Mouse (Mus musculus): ENCODE measurements around the gene Sigmar1.
"Not testable (repeated sequence)": the region's sequence is repeated elsewhere in the genome, so short reads cannot be mapped to it uniquely, and the experiment has no call there.

Sigmar1 gene

DNA sequence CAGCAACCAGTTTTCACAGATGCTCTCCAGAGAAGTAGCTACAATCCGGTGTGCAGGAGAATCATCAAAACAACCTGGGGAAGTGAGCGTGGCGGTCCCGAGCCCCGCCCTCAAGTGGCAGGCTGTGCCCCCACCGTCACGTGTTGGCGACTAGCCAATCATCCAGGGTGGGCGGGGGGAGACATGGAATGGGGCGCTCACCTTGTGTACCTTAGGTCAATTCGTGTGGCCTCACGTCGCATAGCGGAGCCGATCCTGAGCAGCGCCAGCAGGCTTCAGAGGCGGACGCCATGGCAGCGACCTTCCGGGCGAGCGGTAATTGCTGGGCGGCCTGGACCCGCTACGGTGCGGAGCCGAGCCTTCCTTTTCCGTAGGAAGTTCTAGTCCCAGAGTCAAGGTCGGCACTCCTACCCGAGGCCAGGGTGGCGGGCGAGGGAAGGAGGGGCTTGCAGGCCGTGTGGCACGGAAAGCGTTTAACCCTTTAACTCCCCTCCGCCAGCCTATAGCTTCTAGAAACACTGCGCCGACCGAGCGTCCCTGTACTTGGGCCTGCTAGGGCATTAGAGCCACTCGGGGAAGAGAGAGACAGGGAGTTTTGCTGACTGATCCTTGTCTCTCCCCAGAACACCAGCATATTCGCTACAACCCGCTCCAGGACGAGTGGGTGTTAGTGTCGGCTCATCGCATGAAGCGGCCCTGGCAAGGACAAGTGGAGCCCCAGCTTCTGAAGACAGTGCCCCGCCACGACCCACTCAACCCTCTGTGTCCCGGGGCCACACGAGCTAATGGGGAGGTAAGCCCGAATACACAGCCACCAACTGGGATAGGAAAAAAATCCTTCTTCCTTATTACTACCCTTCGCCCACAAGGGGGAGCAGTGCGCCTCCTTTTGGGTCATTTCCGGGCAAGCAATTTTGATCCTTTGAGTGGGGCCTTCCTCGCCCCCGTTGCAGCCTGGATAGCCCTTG lies at the start of gene Sigmar1:
TSS of gene Sigmar1 (minus strand) at position 820 of the 968 bp plus-strand sequence.
- peak; percentile 90 for DNase-seq

- DNase-seq = not testable (repeated sequence)
Observed at GRCm38 (mm10) chr4:41783197-41783596, 27.2 kb upstream of the Sigmar1 start.

GRCm38 (mm10) chr4:41782711-41783110 lies 26.8 kb upstream of the Sigmar1 start:
- not testable (repeated sequence) for DNase-seq

GRCm38 (mm10) chr4:41781748-41782485 lies 26.0 kb upstream of the Sigmar1 start:
- DNase-seq = peak in 1 of 2 experiments; percentile 20

GRCm38 (mm10) chr4:41781271-41781670 lies 25.3 kb upstream of the Sigmar1 start:
- DNase-seq = not testable (repeated sequence)

GRCm38 (mm10) chr4:41775840-41776239 lies 19.9 kb upstream of the Sigmar1 start:
- not testable (repeated sequence) for DNase-seq

DNA sequence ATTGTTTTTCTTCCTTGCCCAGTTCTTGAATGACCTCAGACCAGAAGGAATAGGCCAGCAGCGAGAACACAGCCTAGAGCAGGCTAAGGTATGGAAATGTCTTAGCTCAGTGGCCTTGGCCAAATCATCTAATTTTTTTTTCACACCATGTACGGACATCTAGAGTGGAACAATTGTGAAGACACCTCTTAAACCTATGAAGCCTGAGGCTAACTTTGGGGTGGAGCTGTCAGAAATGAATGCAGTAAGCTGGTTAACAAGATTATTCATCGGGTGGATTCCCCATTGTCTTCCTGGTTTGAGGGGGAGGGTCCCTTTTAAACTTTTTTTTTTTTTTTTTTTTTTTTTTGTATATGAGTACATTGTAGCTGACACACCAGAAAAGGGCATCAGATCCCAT lies 18.5 kb upstream of the Sigmar1 start:
- DNase-seq = not testable (repeated sequence)

DNA sequence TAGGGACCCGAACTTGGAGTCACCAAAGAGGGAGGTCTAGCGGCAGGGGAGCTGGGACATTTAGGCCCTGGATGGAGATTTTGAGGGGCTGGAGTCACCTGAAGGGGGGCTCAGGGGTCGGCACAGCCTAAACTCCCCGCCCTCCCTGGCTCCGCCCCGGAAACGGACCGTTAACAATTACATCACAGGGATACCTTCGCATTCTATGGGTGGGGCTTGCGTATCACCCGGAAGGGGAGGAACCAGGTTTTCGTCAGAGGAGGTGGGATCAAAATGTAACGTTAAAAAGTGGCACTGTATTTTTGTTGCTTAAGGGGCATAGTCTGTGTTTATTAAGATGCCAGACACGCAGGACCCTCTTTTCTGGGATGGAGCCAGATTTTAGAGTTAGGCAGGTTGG lies 18.0 kb upstream of the Sigmar1 start, which contains the start of gene Ccl27a:
TSS of gene Ccl27a (minus strand) at position 246 of the 400 bp plus-strand sequence.
- peak; percentile 86 for DNase-seq

GRCm38 (mm10) chr4:41773502-41773901 lies 17.5 kb upstream of the Sigmar1 start:
- peak; percentile 82 to 88 for DNase-seq

GRCm38 (mm10) chr4:41772946-41773345 lies 17.0 kb upstream of the Sigmar1 start:
- DNase-seq = peak in 1 of 2 experiments; percentile 30

DNA sequence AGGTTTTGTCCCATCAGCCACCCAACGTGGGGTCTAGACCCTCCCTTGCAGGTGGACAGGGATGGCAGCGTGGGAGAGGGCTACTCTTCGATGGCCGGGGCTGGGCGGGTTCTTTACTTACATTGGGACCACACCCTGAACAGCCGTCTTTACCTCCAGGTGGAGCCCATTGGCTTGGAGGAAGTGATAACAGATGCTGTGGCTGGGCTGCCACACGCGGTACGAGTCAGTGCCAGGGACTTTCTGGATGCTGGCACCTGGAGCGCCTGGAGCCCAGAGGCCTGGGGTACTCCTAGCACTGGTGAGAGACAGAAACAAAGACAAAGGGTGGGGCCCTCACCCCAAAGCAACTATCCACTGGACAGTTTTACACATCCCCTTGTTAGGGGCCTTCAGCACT lies 11.3 kb upstream of the Sigmar1 start:
- not testable (repeated sequence) for DNase-seq

DNA sequence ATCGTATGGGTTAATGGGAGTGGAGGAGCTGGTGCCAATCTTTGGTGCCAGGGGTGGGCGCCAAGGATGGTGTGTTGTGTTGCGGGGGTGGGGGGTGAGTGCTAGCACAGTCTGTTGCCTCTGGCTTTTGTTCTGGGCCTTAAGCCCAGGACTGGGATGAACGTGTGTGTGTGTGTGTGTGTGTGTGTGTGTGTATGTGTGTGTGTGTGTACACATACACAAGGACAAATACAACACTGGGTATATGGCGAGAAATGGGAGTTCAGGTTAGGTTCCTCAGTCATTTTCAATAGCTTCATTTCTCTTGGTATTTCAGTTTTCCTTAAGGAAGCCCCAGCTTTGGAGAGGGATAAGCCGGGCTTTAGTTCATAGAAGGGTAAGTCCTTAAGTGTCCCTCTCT lies 7.2 kb upstream of the Sigmar1 start:
- not testable (repeated sequence) for DNase-seq

DNA sequence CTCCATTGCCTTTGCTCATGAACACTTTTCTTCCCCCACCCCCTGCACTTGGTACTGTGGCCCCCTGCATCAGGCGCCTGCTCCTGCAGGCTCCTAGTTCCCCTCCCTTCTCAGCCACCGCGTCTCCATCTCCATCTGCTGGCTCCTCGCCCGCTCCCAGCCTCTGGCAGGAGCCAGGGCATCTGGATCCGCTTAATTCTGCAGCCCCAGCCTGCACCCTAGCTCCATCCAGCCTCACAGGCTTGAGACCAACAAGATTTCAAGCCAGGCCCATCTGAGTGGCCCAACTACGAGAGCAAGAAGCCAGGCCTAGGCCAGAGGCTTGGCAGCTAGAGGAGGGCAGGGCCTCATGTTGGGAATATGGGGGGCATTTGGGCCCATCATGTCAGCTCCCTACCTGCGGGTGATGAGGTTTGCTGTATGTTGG lies 6.7 kb upstream of the Sigmar1 start:
- peak; percentile 62 to 77 for DNase-seq

DNA sequence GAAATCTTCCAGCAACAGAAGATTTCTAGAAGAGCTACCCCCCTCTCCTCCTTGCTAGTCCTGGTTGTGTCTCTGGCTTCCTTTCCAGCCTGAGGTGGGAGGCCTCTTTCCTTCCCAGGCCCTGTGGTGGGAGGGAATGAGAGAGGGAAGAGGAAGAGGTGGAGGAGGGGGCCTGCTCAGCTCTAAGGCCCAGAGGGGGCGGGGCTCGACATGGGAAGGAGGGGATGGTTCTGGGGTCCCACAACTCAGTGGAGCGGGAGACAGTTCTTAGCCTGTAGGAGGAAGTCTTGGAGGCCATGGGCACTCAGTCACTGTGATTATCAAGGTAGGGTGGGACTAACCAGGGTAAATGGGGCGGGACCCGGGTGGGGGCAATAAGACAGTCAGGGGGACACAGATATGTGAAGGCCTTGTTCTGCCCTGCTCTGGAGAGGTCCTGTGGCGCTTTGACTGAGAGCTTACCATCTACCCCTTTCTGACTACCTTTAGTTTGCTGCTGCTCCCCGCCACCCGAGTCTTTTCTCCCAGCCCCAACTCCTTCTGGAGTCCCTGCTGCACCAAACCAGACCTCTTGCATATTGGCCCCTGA lies 6.2 kb upstream of the Sigmar1 start:
- DNase-seq = peak in 1 of 2 experiments; percentile 37

DNA sequence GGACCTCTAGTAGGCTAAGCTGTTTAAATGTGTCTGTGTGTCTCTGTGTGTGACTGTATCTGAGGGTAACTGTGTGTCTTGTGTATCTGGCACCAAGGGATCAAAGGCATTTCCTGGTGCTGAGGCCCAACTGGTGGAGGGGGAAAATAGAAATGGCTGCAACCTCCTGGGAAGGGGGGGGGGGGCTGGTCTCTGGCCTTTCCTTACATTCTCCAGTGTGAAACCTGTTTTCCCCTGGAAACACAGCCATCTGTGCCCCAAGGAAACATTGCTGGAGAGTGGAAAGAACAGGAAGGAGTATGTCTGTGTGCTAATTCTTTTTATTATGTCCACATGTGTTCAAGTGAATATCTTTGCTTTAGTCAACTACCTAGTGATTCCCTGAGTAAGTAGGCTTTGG lies 5.7 kb upstream of the Sigmar1 start:
- no peak for DNase-seq

- DNase-seq = no peak
Observed at GRCm38 (mm10) chr4:41760911-41761310, 5.0 kb upstream of the Sigmar1 start.

DNA sequence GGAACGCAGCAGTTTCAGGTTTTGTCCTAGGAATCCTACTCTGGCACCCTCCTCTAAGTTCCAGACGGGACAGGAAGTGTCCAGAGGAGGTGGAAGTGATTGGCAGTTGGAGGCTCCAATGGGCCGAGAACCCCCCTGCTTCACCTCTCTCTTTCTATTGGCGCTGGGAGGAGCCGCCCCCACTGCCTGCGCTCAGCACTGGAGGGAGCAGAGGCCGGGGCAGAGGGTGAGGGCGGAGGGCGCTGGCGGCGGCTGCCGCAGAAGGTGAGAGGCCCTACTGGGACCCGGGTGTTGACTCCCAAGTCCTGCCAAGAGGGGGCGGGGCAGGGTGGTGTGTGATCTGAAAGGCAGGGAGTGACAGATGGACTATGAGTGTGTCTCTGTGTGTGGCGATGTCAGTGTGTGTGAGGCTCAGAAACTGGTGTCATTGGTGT lies 4.3 kb upstream of the Sigmar1 start:
- DNase-seq = peak; percentile 93 to 97

DNA sequence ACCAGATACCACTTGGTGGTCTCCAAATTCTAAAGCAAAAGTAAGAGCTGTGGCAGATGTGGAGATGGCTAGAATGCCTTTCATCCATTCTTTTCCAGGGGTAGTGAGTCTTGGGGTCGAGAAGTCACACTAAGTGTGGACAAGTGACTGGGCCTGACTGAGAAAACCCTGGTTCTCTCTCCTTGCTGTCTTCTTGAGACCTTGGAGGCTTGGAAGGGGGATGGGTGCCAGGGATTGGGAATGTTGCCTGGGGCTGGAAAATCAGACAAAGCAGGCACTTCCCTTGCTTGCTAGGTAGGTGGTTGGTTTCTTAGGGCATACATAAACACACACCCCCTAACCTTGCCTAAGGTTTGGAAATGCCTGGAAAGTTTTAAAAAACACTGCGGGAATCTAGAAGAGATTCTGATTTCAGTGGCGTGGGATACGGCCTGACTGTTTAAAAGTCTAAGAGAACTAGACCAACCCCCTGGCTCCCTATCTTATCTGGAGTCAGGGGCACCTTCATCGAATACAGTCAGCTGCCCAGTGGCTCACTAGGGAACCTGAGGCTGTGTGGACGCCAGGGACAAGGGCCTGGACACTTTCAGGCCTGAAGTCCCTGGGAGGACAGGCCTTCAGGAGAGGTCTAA lies 3.8 kb upstream of the Sigmar1 start:
- DNase-seq = no peak

DNA sequence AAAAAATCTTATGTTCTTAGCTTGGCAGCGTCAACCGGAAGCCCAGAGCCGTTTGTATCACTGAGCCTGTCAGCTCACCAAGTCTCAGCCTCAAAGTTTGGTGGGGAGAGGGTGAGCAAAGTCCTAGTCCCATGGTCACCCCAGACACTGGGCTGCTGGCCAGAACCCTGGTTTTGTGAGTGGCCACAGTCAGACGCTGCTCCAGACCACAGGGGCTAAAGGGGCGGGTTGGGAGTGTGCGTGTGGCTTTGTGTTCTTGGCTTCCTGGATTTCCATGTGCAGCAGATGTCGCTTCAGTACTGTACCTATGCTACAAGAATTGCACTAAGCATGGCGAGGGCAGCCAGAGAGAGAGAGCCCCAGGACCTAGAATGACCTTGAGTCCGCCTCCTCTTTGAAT lies 3.2 kb upstream of the Sigmar1 start:
- DNase-seq = peak; percentile 41 to 75

GRCm38 (mm10) chr4:41758701-41759100 lies 2.7 kb upstream of the Sigmar1 start:
- DNase-seq = no peak

DNA sequence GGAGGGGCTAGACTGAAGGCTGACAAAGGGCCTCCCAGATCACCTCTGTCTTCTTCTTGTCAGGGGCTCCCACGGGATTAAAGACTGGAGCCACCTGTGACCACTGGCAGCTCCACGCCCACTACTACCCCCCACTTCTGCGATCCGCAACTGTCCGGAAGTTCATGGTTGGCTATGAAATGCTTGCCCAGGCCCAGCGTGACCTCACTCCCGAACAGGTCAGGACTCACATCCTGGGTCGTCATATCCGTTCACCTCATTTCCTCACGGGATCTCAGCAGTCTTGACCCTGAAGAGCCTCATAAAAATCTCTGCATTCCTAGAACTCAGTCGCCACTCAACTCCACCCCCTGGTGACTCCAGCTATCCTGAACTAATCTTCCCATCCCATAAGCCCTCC lies 2.1 kb upstream of the Sigmar1 start:
- DNase-seq = no peak

- peak in 1 of 2 experiments; percentile 17 for DNase-seq
Observed at GRCm38 (mm10) chr4:41757321-41757720, 1.4 kb upstream of the Sigmar1 start.
